20 mouse cellular contexts compared by ENCODE assay signal in the genomic region with DNA sequence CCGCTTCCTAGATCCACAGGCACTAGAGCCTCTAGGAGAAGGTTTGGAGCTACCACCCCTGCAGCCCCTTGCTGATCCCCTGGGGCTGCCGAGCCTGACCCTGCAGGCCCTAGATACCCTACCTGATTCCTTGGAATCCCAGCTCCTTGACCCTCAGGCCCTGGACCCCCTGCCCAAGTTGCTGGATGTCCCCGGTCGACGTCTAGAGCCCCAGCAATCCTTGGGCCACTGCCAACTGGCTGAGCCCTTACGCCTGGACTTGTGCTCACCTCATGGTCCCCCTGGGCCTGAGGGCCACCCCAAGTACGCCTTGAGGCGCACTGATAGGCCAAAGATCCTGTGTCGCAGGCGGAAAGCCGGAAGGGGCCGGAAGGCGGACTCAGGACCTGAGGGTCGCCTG. TPM values are rescaled to one million over a fixed set of nuclear protein-coding genes. Genes with fewer than 3 reads are reported as not detected.
DNase-seq lines count a peak whose midpoint lies in the region; ATAC-seq and TF ChIP-seq lines count a peak whose summit lies in the region.
"Had no signal": no experiment of that assay in that cellular context is flagged by ENCODE, and none has a peak within 500 bp of the region (broad histone marks: within the 10 kb centered on the region; RNA-seq: fewer than 3 reads in every experiment).

No protein-coding gene starts in this region.

- in situ Hi-C loops in ES-E14 (cut with MboI; ENCODE audit: low sequenced_read_pairs in 2 of 2, unreplicated experiment in 2 of 2), result no loop called here

- no peaks in the 10 kb centered on the region for H3K9me3 ChIP-seq in heart, embryonic 10.5 days
- no peaks in the 10 kb centered on the region for H3K9me3 ChIP-seq in midbrain, embryonic 10.5 days (replicated peaks)
- no peaks in the 10 kb centered on the region for H3K9me3 ChIP-seq in midbrain, embryonic 15.5 days
- no peaks in the 10 kb centered on the region for H3K9me3 ChIP-seq in ES-E14 (ENCODE audit: control insufficient read depth, insufficient read depth, low read depth, low read length)
- H3K9me3 ChIP-seq: embryonic facial prominence, embryonic 12.5 days; forebrain, embryonic 12.5 days; heart, embryonic 12.5 days had no signal

- intact Hi-C loops in heart, postnatal 36 days (cut with DNase I), result no loop called here

- H3K4me2 ChIP-seq in midbrain, embryonic 15.5 days, result no peak overlapping the region
- H3K4me2 ChIP-seq: embryonic facial prominence, embryonic 12.5 days; forebrain, embryonic 12.5 days; heart, embryonic 12.5 days; hindbrain, embryonic 14.5 days had no signal

- WGBS in heart, embryonic 10.5 days, result 96% methylated on average over 14 of the region's 14 CpGs
- WGBS in midbrain, embryonic 10.5 days, result 96% methylated on average over 14 of the region's 14 CpGs
- WGBS in midbrain, embryonic 15.5 days, result 94% methylated on average over 14 of the region's 14 CpGs

- ATAC-seq in midbrain, embryonic 15.5 days (replicated peaks), result no peak
- ATAC-seq: forebrain, postnatal 0 days; intestine, embryonic 16.5 days; Patski had no signal

- peaks cover 87% of the 10 kb centered on the region for H3K36me3 ChIP-seq in heart, embryonic 10.5 days
- H3K36me3 ChIP-seq in midbrain, embryonic 10.5 days, result peaks cover 85% of the 10 kb centered on the region
- peaks cover 50% of the 10 kb centered on the region for H3K36me3 ChIP-seq in midbrain, embryonic 15.5 days (replicated peaks)
- peaks cover 92% of the 10 kb centered on the region for H3K36me3 ChIP-seq in ES-E14 (ENCODE audit: control insufficient read depth, insufficient read depth, low read length, poor library complexity, severe bottlenecking)

- DNase-seq in heart, embryonic 10.5 days (ENCODE audit: low spot score), result no peak
- no peak for DNase-seq in heart, postnatal 36 days
- no peak for DNase-seq in midbrain, embryonic 10.5 days (ENCODE audit: low spot score)
- DNase-seq in ES-E14 (ENCODE audit: low read depth, low spot score), result no peak
- DNase-seq in kidney, adult 11 months, result no peak
- DNase-seq: adrenal gland, adult 8-10 months; adrenal gland, postnatal 36 days; cerebellum, adult 8-10 months; cerebellum, postnatal 14 days; forebrain, postnatal 0 days; gastrocnemius, postnatal 36 days; heart, adult 18-20 months; kidney, adult 8-10 months had no signal

- 0 out of 2 replicates have a peak overlapping the region, but pooled peaks have one; percentile 26 for H3K27ac ChIP-seq in heart, embryonic 10.5 days
- H3K27ac ChIP-seq in midbrain, embryonic 10.5 days (replicated peaks), result 0 out of 2 replicates have a peak overlapping the region, but pooled peaks have one; percentile 24
- H3K27ac ChIP-seq in midbrain, embryonic 15.5 days, result no peak overlapping the region
- no peak overlapping the region for H3K27ac ChIP-seq in ES-E14 (ENCODE audit: insufficient read depth, low read depth, low read length, poor library complexity, severe bottlenecking)
- H3K27ac ChIP-seq: embryonic facial prominence, embryonic 12.5 days; forebrain, embryonic 12.5 days; hindbrain, embryonic 14.5 days had no signal

- H3K27me3 ChIP-seq in heart, embryonic 10.5 days (ENCODE audit: insufficient read depth, poor library complexity, severe bottlenecking), result no peaks in the 10 kb centered on the region
- H3K27me3 ChIP-seq in midbrain, embryonic 10.5 days (ENCODE audit: low read depth, poor library complexity, severe bottlenecking), result no peaks in the 10 kb centered on the region
- no peaks in the 10 kb centered on the region for H3K27me3 ChIP-seq in midbrain, embryonic 15.5 days (replicated peaks)
- H3K27me3 ChIP-seq: embryonic facial prominence, embryonic 12.5 days; forebrain, embryonic 12.5 days; heart, embryonic 12.5 days; Patski had no signal

- peaks cover 73% of the 10 kb centered on the region for H3K4me1 ChIP-seq in heart, embryonic 10.5 days
- H3K4me1 ChIP-seq in midbrain, embryonic 10.5 days, result peaks cover 29% of the 10 kb centered on the region
- peaks cover 9% of the 10 kb centered on the region for H3K4me1 ChIP-seq in midbrain, embryonic 15.5 days
- peaks cover 9 to 16% of the 10 kb centered on the region in 2 experiments for H3K4me1 ChIP-seq in ES-E14 (ENCODE audit: control insufficient read depth in 2 of 2, insufficient read depth in 2 of 2, low read length in 2 of 2, poor library complexity in 1 of 2)

- H3K4me3 ChIP-seq in heart, embryonic 10.5 days, result no peak overlapping the region
- no peak overlapping the region for H3K4me3 ChIP-seq in midbrain, embryonic 10.5 days
- H3K4me3 ChIP-seq in midbrain, embryonic 15.5 days, result no peak overlapping the region
- peak overlapping the region; percentile 18 to 30; a peak in 2 of 4 replicates for H3K4me3 ChIP-seq in ES-E14 (ENCODE audit: insufficient read depth in 1 of 2, low read depth in 1 of 2, low read length in 2 of 2, poor library complexity in 1 of 2, severe bottlenecking in 1 of 2)
- H3K4me3 ChIP-seq: embryonic facial prominence, embryonic 12.5 days; forebrain, embryonic 12.5 days; heart, embryonic 12.5 days had no signal

- H3K9ac ChIP-seq in midbrain, embryonic 15.5 days, result no peak overlapping the region
- H3K9ac ChIP-seq in ES-E14 (ENCODE audit: insufficient read depth, low read depth, low read length, poor library complexity, severe bottlenecking), result no peak overlapping the region
- H3K9ac ChIP-seq: embryonic facial prominence, embryonic 12.5 days; forebrain, embryonic 12.5 days; forebrain, postnatal 0 days; heart, embryonic 12.5 days; hindbrain, embryonic 14.5 days had no signal

TF ChIP-seq in ES-E14, 5 proteins besides CTCF, POLR2A, EP300 and RAD21:
- no peak for TF ChIP-seq MAFK (IDR thresholded peaks at IDR 0.05; ENCODE audit: insufficient read depth, low read depth, low read length)
TF ChIP-seq in ES-E14: peak in this region for 0.

RNA-seq across cellular contexts. Expression of gene Ahdc1, which starts 51.2 kb away (rescaled TPM):
- 8.4 and 12.2 TPM in 2 replicates for polyA plus RNA-seq in heart, embryonic 10.5 days (2016; fragmentation: Nextera tagmentation; extraction: Ambion mirVana)
- total RNA-seq in heart, postnatal 36 days (2021), result 10 to 100 TPM; 41.9 to 50.8 TPM
- polyA plus RNA-seq in midbrain, embryonic 10.5 days (2016; fragmentation: Nextera tagmentation; extraction: Ambion mirVana), result 5.7 and 5.8 TPM in 2 replicates
- polyA plus RNA-seq in midbrain, embryonic 15.5 days (2015; fragmentation: Nextera tagmentation; extraction: Ambion mirVana), result 13.5 and 14.4 TPM in 2 replicates
- 61.8 and 88.9 TPM in 2 replicates for total RNA-seq in ES-E14 (2012; rRNA removed)

Comparison
In these comparisons a context has a peak if more than half of its experiments do, and no peak if none do; other contexts are left out.
1. H3K27ac ChIP-seq: peak in heart, embryonic 10.5 days (single experiment) and midbrain, embryonic 10.5 days (single experiment); none in midbrain, embryonic 15.5 days (single experiment) and ES-E14 (single experiment).
2. H3K4me3 ChIP-seq: peak in ES-E14 (2 of 2); none in heart, embryonic 10.5 days (single experiment), midbrain, embryonic 10.5 days (single experiment) and midbrain, embryonic 15.5 days (single experiment).